Mouse (Mus musculus): Measurements from ENCODE around the gene Zfp593. TPM values are rescaled to one million over a fixed set of nuclear protein-coding genes. Genes with fewer than 3 reads are reported as not detected.

The Zfp593 gene
- polyA plus RNA-seq, 1 experiment from 2014 or later, result 12.6 TPM

DNA sequence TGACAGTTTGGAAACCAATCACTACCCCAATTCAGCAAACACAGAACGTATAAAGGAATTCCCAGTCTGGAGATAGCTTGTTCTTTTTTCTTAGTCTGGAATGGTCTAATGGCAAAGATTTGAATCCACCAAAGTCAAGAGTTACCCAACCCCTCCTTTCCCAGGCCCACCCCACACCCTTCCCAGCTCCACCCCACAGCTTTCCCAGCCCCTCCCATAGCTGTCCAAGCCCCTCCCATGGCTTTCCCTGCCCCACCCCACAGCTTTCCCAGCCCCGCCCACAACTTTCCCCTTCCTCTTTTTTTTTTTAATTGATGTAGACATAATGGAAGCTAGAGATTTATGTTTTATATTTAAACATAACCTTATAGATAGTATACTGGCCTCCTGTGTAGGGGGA lies 46.0 kb downstream of the Zfp593 start:
- ATAC-seq (ENCODE audit: low read depth), result no peak
- H3K36me3 ChIP-seq (ENCODE audit: control insufficient read depth, insufficient read depth, low read length), result no peaks in the 10 kb centered on the region
- no peak overlapping the region for H3K9ac ChIP-seq (ENCODE audit: low read length)
- H3K27ac ChIP-seq (ENCODE audit: low read length), result no peak overlapping the region
- H3K4me1 ChIP-seq (replicated peaks; ENCODE audit: control insufficient read depth, insufficient read depth, low read length), result no peaks in the 10 kb centered on the region
- H3K4me3 ChIP-seq (ENCODE audit: low read length), result no peak overlapping the region
- no peaks in the 10 kb centered on the region for H3K9me3 ChIP-seq (ENCODE audit: control insufficient read depth, low read length)
- H3K4me2 ChIP-seq (ENCODE audit: low read depth, low read length), result no peak overlapping the region
- WGBS, result 64% methylated on average over 2 of the region's 2 CpGs
- no peaks in the 10 kb centered on the region for H3K27me3 ChIP-seq (ENCODE audit: control insufficient read depth, insufficient read depth, low read depth, low read length)

Other genes with a start within 250 kb of the Zfp593 start
- 44.2 and 44.5 TPM in 2 replicates for gene Dhdds, start 244.7 kb downstream of the Zfp593 start, polyA plus RNA-seq (2015; fragmentation: Nextera tagmentation; extraction: Ambion mirVana)
- not detected in 2 replicates for gene Lin28a, start 226.8 kb downstream of the Zfp593 start, polyA plus RNA-seq (2015; fragmentation: Nextera tagmentation; extraction: Ambion mirVana)
- gene Zfp683, start 191.8 kb downstream of the Zfp593 start, polyA plus RNA-seq (2015; fragmentation: Nextera tagmentation; extraction: Ambion mirVana), result not detected in 2 replicates
- 4.2 and 7.0 TPM in 2 replicates for gene Crybg2, start 184.8 kb downstream of the Zfp593 start, polyA plus RNA-seq (2015; fragmentation: Nextera tagmentation; extraction: Ambion mirVana)
- 23.8 and 24.7 TPM in 2 replicates for gene Cd52, start 150.5 kb downstream of the Zfp593 start, polyA plus RNA-seq (2015; fragmentation: Nextera tagmentation; extraction: Ambion mirVana)
- gene Ubxn11, start 143.0 kb downstream of the Zfp593 start, polyA plus RNA-seq (2015; fragmentation: Nextera tagmentation; extraction: Ambion mirVana), result 14.9 and 16.6 TPM in 2 replicates
- 466 and 467 TPM in 2 replicates for gene Sh3bgrl3, start 116.8 kb downstream of the Zfp593 start, polyA plus RNA-seq (2015; fragmentation: Nextera tagmentation; extraction: Ambion mirVana)
- 51.9 and 56.1 TPM in 2 replicates for gene Cep85, start 58.5 kb downstream of the Zfp593 start, polyA plus RNA-seq (2015; fragmentation: Nextera tagmentation; extraction: Ambion mirVana)
- gene Gm7534, start 42.6 kb downstream of the Zfp593 start, polyA plus RNA-seq (2015; fragmentation: Nextera tagmentation; extraction: Ambion mirVana), result not detected in 2 replicates
- 0.23 and 0.87 TPM in 2 replicates for gene Catsper4, start 18.2 kb downstream of the Zfp593 start, polyA plus RNA-seq (2015; fragmentation: Nextera tagmentation; extraction: Ambion mirVana)
- gene Cnksr1, start 7.2 kb downstream of the Zfp593 start, polyA plus RNA-seq (2015; fragmentation: Nextera tagmentation; extraction: Ambion mirVana), result 12.6 and 14.2 TPM in 2 replicates
- gene E130218I03Rik, start 1.9 kb downstream of the Zfp593 start, polyA plus RNA-seq (2015; fragmentation: Nextera tagmentation; extraction: Ambion mirVana), result 0.48 and 0.80 TPM in 2 replicates
- gene Gm30191, start 1.3 kb upstream of the Zfp593 start, polyA plus RNA-seq (2015; fragmentation: Nextera tagmentation; extraction: Ambion mirVana), result not detected in 2 replicates
- 9.0 and 11.0 TPM in 2 replicates for gene Grrp1, start 8.5 kb upstream of the Zfp593 start, polyA plus RNA-seq (2015; fragmentation: Nextera tagmentation; extraction: Ambion mirVana)
- gene Pdik1l, start 42.3 kb upstream of the Zfp593 start, polyA plus RNA-seq (2015; fragmentation: Nextera tagmentation; extraction: Ambion mirVana), result 23.3 and 23.4 TPM in 2 replicates
- gene Trim63, start 69.5 kb upstream of the Zfp593 start, polyA plus RNA-seq (2015; fragmentation: Nextera tagmentation; extraction: Ambion mirVana), result 2.6 and 3.1 TPM in 2 replicates
- 0.29 and 0.43 TPM in 2 replicates for gene Slc30a2, start 97.6 kb upstream of the Zfp593 start, polyA plus RNA-seq (2015; fragmentation: Nextera tagmentation; extraction: Ambion mirVana)
- 1.8 and 2.5 TPM in 2 replicates for gene Extl1, start 138.3 kb upstream of the Zfp593 start, polyA plus RNA-seq (2015; fragmentation: Nextera tagmentation; extraction: Ambion mirVana)
- 14.3 and 14.6 TPM in 2 replicates for gene Pafah2, start 150.7 kb upstream of the Zfp593 start, polyA plus RNA-seq (2015; fragmentation: Nextera tagmentation; extraction: Ambion mirVana)
- gene Stmn1, start 222.7 kb upstream of the Zfp593 start, polyA plus RNA-seq (2015; fragmentation: Nextera tagmentation; extraction: Ambion mirVana), result 1,638 and 1,729 TPM in 2 replicates

Data from lung, embryonic 16.5 days (tissue).